Mouse (Mus musculus): ENCODE measurements at regions not wholly inside any gene's neighbourhood (a gene's known extent, or its start where the extent isn't known, plus 50 kb on each side); places are given as distances from the start of the nearest gene placed in this dataset.

- Histone ChIP-seq H3K9me3 (replicated peaks) (no peaks in the 10 kb centered on the region), H3K27me3 (no peaks in the 10 kb centered on the region), H3K4me3 (replicated peaks) (no peak overlapping the region), H3K27ac (no peak overlapping the region), H3K4me1 (no peaks in the 10 kb centered on the region), H3K9ac (no peak overlapping the region), H3K4me2 (no peak overlapping the region), H3K36me3 (no peaks in the 10 kb centered on the region)
- 62% methylated on average over 1 of the region's 1 CpGs for WGBS
- ATAC-seq (replicated peaks; ENCODE audit: low FRiP score): no peak
Measured at GRCm38 (mm10) chr2:134003146-134003545, 451.2 kb downstream of the Bmp2 start.

GRCm38 (mm10) chr2:133994742-133995141 is 442.8 kb downstream of the Bmp2 start:
- Histone ChIP-seq H3K36me3 (no peaks in the 10 kb centered on the region), H3K27ac (no peak overlapping the region), H3K9me3 (replicated peaks) (no peaks in the 10 kb centered on the region), H3K27me3 (no peaks in the 10 kb centered on the region), H3K4me2 (no peak overlapping the region), H3K4me3 (replicated peaks) (no peak overlapping the region), H3K4me1 (no peaks in the 10 kb centered on the region), H3K9ac (no peak overlapping the region)
- ATAC-seq (replicated peaks; ENCODE audit: low FRiP score): no peak
- WGBS: 75% methylated on average over 1 of the region's 1 CpGs

- Histone ChIP-seq H3K4me1 (no peaks in the 10 kb centered on the region), H3K4me3 (replicated peaks) (no peak overlapping the region), H3K4me2 (no peak overlapping the region), H3K27me3 (no peaks in the 10 kb centered on the region), H3K9me3 (replicated peaks) (no peaks in the 10 kb centered on the region), H3K36me3 (no peaks in the 10 kb centered on the region), H3K9ac (no peak overlapping the region), H3K27ac (no peak overlapping the region)
- 89% methylated on average over 9 of the region's 9 CpGs for WGBS
- ATAC-seq (replicated peaks; ENCODE audit: low FRiP score): no peak
Measured at GRCm38 (mm10) chr2:133994337-133994736, 442.4 kb downstream of the Bmp2 start.

- 92% methylated on average over 1 of the region's 1 CpGs for WGBS
- no peak for ATAC-seq (replicated peaks; ENCODE audit: low FRiP score)
- H3K36me3 ChIP-seq: no peaks in the 10 kb centered on the region
Measured at GRCm38 (mm10) chr2:133987671-133988070, 435.7 kb downstream of the Bmp2 start.

More at GRCm38 (mm10) chr2:133987671-133988070, 435.7 kb downstream of the Bmp2 start:
- no peaks in the 10 kb centered on the region for H3K27me3 ChIP-seq
- H3K27ac ChIP-seq: no peak overlapping the region
- H3K4me3 ChIP-seq (replicated peaks): no peak overlapping the region
- no peaks in the 10 kb centered on the region for H3K4me1 ChIP-seq
- no peak overlapping the region for H3K4me2 ChIP-seq
- H3K9me3 ChIP-seq (replicated peaks): no peaks in the 10 kb centered on the region
- H3K9ac ChIP-seq: no peak overlapping the region
